Mouse (Mus musculus) bone marrow, adult 2 months (tissue): ENCODE data around the gene Fancc. TPM values are rescaled to one million over a fixed set of nuclear protein-coding genes. Genes with fewer than 3 reads are reported as not detected.

Experiments used
- H3K27ac ChIP-seq: fragments of 200-500 bp; 2 replicates; pipeline ENCODE4 v1.5.1; 2012; ENCODE audit warnings: low read depth, mild to moderate bottlenecking, control low read depth, inconsistent platforms, low read length; ENCODE audit not compliant: control insufficient read depth, poor library complexity, insufficient read depth
- H3K4me1 ChIP-seq: fragments of 200-500 bp; 2 replicates; pipeline ENCODE4 v1.6.1; 2011; ENCODE audit warnings: low read length; ENCODE audit not compliant: control insufficient read depth, insufficient read depth
- H3K4me3 ChIP-seq: fragments of 200-500 bp; replicated peaks from 2 replicates; pipeline ENCODE3; 2011; ENCODE audit warnings: mild to moderate bottlenecking, low read depth, low read length, control low read depth; ENCODE audit not compliant: control insufficient read depth
- CTCF ChIP-seq: fragments of 200-500 bp; IDR thresholded peaks from 2 replicates; pipeline ENCODE4 v1.5.1; 2011; ENCODE audit warnings: low read length, control low read depth; ENCODE audit not compliant: control insufficient read depth, insufficient read depth
- POLR2A ChIP-seq: fragments of 200-500 bp; IDR thresholded peaks from 2 replicates; pipeline ENCODE4 v1.6.1; 2011; ENCODE audit warnings: low read depth, mild to moderate bottlenecking, control low read depth, low read length, borderline replicate concordance; ENCODE audit not compliant: control insufficient read depth
- WGBS: fragments of 180-500 bp; shearing (Covaris S2); methylation state at CpG from one replicate; pipeline ENCODE4 v1.1.7; 2018; 5-methylcytosine and 5-hydroxymethylcytosine counted together
- polyA plus RNA-seq: library from polyadenylated mRNA; stranded (reverse); fragments of >200 nt; gene quantifications from 2 replicates; pipeline ENCODE4 v1.2.4, GENCODE M21; 2011; ENCODE audit warnings: low replicate concordance; ENCODE audit not compliant: missing spikeins, insufficient read depth, insufficient read length

Gene Fancc
- polyA plus RNA-seq, 1 experiment, result 9.9 TPM

DNA sequence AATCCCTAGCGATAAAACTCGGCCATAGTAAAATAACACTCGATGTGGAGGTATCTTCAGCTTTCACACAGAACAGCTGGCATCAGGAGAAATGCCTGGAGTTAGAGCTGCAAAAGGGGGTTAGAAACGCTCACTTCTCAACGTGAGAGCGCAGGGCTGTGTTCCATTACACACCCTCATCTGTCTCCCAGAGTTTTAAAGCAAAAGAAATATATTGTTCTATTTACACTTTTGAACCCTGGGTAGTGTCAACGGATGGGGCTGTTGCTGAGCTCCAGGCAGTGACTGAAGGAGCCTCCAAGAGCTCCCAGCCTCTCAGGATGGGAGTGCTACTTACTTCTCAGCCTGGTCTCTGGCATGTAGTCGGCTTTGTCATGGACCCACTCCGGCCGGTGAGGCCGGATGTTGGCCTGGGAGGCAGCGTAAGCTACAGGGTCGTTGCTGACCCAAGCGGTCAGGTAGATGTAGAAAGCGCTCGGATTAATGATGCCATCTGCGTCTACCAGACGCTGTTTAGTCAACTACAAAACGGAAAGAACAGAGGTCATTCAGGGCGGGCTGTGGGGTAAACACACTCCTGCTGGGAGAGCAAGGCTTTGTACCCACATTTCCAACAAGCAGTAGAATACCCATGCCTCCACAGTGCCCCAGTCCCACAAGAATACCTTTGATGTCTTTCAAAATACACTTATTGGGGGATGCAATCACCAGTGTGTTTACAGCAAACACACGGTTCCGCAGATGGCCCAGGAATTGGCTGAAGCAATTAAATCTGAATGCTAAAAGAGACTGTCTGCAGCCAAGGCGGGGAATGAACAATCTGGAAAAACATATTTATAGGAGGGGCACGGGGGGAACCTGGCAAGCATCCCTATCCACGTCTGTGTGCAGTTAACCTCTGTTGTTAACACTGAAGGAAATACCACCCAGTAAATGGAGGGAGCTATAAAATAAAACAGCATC, 27.8 kb upstream of the Fancc start:
- WGBS, result 89% methylated on average over 25 of the region's 25 CpGs
- Histone ChIP-seq H3K4me1 (no peaks in the 10 kb centered on the region; the same call in 1 of the 2 replicates), H3K4me3 (no peak overlapping the region), H3K27ac (no peak overlapping the region)
- TF ChIP-seq POLR2A, result no peak
- TF ChIP-seq CTCF, result no peak

GRCm38 (mm10) chr13:63524061-63524460, 27.0 kb upstream of the Fancc start:
- Histone ChIP-seq H3K4me1 (no peaks in the 10 kb centered on the region; the same call in 1 of the 2 replicates), H3K4me3 (no peak overlapping the region), H3K27ac (no peak overlapping the region)
- TF ChIP-seq CTCF (no peak), POLR2A (no peak)
- WGBS, result 69% methylated on average over 2 of the region's 2 CpGs

GRCm38 (mm10) chr13:63522832-63523231, 25.8 kb upstream of the Fancc start:
- TF ChIP-seq CTCF (no peak), POLR2A (no peak)
- H3K4me1 ChIP-seq, result no peaks in the 10 kb centered on the region; the same call in 1 of the 2 replicates
- no peak overlapping the region for H3K27ac ChIP-seq
- WGBS, result 73% methylated on average over 10 of the region's 10 CpGs
- no peak overlapping the region for H3K4me3 ChIP-seq

DNA sequence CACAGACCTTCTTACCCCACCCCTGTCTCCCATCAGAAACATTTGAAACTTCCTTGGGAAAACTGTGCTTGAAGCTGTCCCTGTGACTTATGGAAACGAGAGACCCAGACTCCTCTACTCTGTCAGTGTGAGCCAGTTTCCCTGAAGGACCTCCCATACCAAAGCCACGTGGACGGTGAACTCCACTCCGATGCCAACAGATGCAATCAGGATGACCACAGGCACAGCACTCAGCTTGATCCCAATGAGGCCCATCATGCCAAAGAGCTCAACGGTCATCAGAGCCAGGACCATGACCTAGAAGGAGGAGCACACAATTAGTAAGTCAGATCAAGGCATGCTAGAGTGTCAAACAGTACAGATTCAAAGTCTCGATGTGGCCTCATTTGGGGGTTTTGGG, 23.0 kb upstream of the Fancc start:
- H3K4me1 ChIP-seq, result no peaks in the 10 kb centered on the region
- 86% methylated on average over 6 of the region's 6 CpGs for WGBS
- TF ChIP-seq POLR2A, result no peak
- TF ChIP-seq CTCF, result no peak
- no peak overlapping the region for H3K4me3 ChIP-seq
- H3K27ac ChIP-seq, result no peak overlapping the region

GRCm38 (mm10) chr13:63516535-63516934, 19.5 kb upstream of the Fancc start:
- H3K27ac ChIP-seq, result no peak overlapping the region
- no peak for TF ChIP-seq CTCF
- TF ChIP-seq POLR2A, result no peak
- no peak overlapping the region for H3K4me3 ChIP-seq
- WGBS, result 82% methylated on average over 2 of the region's 2 CpGs
- H3K4me1 ChIP-seq, result no peaks in the 10 kb centered on the region

GRCm38 (mm10) chr13:63515542-63515941, 18.5 kb upstream of the Fancc start:
- no peak overlapping the region for H3K4me3 ChIP-seq
- TF ChIP-seq CTCF, result no peak
- no peak overlapping the region for H3K27ac ChIP-seq
- no peaks in the 10 kb centered on the region for H3K4me1 ChIP-seq
- 93% methylated on average over 5 of the region's 5 CpGs for WGBS

- no peak overlapping the region for H3K27ac ChIP-seq
- whole genome bisulfite sequencing, result 92% methylated on average over 8 of the region's 8 CpGs
- no peak overlapping the region for H3K4me3 ChIP-seq
- H3K4me1 ChIP-seq, result no peaks in the 10 kb centered on the region
- TF ChIP-seq CTCF, result no peak
Measured at GRCm38 (mm10) chr13:63514931-63515360, 17.9 kb upstream of the Fancc start.

DNA sequence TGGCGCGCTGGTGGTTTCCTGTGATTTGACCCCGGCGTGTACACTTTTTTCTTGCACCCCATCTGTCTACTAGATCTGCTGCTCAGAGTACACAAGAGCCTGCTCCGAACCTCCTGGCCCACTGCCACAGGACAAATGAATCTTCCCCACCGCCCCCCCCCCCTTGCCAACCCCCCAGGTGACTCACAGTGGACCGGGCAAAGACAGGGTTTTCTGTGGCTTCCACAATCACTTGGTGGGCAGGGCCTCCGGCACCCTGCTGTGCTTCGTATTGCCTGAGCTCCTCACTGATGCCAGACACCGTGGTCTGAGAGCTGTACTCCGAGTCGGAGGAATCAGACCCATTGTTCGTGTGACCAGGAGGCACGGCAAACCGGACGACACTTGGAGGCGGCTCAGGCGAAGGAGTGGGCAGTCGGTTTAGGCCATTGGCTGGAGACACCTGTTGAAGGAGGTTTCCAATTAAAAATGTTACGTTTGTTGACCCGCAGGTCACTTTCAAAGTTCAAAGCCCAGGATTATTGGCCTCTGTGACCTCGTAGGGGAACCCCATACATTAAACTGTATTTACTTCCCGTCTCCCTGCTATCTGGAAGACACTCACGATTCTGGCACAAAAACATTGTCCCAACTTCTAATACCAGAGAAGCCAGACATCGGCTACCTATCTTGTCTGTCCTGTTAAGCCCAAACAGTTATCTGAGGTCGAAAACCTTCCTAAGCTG, 16.5 kb upstream of the Fancc start:
- Histone ChIP-seq H3K4me1 (no peaks in the 10 kb centered on the region), H3K4me3 (no peak overlapping the region), H3K27ac (no peak overlapping the region)
- WGBS, result 87% methylated on average over 26 of the region's 26 CpGs
- TF ChIP-seq POLR2A, result no peak

DNA sequence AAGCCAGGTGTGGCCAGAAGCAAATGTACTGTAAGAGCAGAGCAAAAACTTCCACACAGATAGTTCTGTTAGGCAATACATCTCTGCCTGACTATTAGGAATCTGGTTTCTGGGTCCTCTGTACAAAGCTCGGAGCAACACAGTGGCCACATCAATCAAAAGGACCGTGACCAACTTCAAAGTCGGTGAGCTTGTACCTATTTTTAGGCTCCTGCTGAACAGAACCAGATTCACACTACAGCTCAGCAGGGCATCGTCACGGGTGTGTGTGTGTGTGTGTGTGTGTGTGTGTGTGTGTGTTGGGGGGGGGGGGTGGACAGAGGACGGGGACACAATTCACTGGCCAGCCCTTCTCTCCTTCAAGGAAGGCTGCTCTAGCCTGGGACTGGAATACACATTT, 15.3 kb upstream of the Fancc start:
- 78% methylated on average over 6 of the region's 6 CpGs for WGBS
- no peak overlapping the region for H3K27ac ChIP-seq
- no peak for TF ChIP-seq POLR2A
- no peak for TF ChIP-seq CTCF
- H3K4me3 ChIP-seq, result no peak overlapping the region
- no peaks in the 10 kb centered on the region for H3K4me1 ChIP-seq
